Mouse (Mus musculus) ovary, postnatal 36 days (tissue): ENCODE measurements around the gene Nfkb2.

Source experiments
- DNase-seq: peaks from one replicate; pipeline ENCODE4 v3.0.0; 2022; ENCODE audit warnings: low spot score, mixed read lengths

Nfkb2 gene

DNA sequence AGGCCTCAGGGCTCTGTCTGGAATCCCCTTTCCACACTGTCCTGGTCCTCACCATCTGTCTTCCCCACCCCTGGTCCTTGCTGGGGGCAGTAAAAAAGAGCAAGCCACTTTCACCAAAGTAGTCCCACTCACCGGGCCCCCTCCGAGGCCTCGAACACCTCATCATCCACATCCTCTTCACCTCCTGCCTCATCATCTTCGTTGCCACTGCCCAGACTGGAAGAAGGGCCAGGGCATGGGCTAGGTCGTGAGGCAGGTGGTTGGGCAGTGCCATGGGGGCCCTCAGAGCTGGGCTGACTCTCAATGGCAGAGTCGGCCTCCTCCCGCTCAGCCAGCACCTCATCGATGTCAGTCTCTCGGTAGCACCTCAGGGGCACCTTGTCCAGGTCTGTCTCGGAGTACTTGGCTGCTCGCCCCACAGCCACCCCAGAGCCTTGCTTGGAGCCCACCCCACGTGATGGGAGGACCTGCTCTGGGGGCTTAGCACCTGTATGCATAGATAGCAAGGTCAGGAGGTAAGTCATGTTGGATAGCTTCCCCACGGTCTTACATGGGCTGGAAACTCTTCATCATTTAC, 19.0 kb downstream of the Nfkb2 start:
- peak; percentile 6 for DNase-seq

DNA sequence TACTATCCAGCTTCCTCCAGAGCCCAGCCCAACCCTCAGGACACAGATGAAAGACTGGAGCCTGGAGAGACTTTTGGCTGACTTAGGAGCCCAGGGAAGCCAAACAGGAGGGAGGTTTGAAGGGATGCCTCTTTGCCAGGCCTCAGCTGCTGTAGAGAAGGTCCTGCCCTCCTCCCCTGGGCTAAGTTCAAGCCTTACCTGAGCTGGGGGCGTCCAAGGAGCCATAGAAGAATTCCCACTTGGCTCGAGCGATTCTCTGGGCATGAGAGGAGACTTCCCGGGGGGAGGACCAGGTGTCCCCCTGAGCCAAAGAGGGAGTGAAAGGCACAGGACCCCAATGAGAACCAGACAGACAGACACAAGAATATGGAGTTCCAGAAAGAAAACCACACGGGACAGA, 19.6 kb downstream of the Nfkb2 start:
- DNase-seq: no peak

DNA sequence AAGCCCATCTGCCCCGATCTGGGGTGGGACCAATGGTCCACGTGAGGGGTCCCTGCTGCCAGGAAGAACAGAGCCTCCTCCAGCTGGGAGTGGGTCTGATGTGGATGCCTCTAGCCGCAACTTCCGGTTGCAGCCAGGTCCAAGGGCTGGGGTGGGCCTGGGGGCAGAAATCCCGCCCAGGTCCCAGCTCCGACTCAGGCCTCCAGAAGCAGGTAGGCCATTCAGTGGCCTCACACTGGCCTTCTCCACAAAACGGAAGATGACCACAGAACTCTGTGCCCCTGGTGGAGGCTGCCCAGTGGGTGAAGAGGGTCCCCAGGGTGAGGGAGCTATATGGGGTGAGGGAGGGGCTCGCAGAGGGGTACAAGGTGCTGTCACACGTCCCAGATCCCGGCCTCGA, 20.2 kb downstream of the Nfkb2 start:
- no peak for DNase-seq

GRCm38 (mm10) chr19:46324918-46325317, 20.8 kb downstream of the Nfkb2 start:
- DNase-seq: no peak

GRCm38 (mm10) chr19:46326019-46326755, 22.1 kb downstream of the Nfkb2 start:
- peak; percentile 7 for DNase-seq

GRCm38 (mm10) chr19:46326756-46327305, 22.7 kb downstream of the Nfkb2 start, which contains the start of gene Psd:
Gene Psd (minus strand): TSS chr19:46327156.
- peak; percentile 61 for DNase-seq

- no peak for DNase-seq
Observed at GRCm38 (mm10) chr19:46327531-46328064, 23.5 kb downstream of the Nfkb2 start.

GRCm38 (mm10) chr19:46328081-46329030, 24.2 kb downstream of the Nfkb2 start, which contains the start of gene Fbxl15:
Gene Fbxl15 (plus strand): TSS chr19:46328184.
- DNase-seq: peak; percentile 93

- DNase-seq: peak; percentile 33
Observed at GRCm38 (mm10) chr19:46329031-46329641, 25.0 kb downstream of the Nfkb2 start.

DNA sequence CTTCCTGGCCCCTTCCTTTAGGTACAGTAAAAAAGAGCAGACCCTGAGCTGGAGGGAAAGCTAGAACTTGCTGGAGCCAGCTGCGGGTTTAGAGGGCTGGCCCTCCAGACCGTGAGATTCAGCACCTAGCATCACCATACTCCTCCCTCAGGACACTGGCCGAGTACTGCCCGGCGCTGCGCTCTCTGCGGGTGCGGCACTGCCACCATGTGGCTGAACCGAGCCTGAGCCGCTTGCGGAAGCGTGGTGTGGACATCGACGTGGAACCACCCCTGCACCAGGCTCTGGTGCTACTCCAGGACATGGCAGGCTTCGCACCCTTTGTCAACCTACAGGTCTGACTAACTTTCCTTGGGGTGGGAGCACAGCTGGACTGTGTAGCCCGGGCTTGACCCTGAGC, 25.8 kb downstream of the Nfkb2 start:
- DNase-seq: peak; percentile 88

- DNase-seq: peak; percentile 3
Observed at GRCm38 (mm10) chr19:46330696-46331095, 26.6 kb downstream of the Nfkb2 start.

DNA sequence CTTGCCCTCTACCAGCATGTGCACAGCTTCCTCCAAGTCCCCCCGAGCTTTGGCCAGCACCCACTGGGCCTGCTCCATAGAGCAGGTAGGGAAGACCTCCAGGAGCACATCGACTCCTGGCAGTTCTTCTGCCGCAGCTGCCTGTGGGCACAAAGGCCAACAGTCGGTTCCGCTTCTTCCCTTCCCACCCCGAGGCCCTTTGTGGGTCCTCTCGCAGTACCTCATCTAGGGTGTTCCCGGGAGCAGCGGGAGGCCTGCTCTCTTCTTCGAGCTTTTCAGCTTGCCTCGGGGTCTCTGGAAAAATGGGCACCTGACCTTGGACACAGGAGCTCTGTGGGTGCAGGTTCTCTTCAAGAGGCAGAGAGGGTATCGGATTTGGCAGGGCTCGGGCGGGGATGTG, 27.2 kb downstream of the Nfkb2 start:
- DNase-seq: peak; percentile 6

DNA sequence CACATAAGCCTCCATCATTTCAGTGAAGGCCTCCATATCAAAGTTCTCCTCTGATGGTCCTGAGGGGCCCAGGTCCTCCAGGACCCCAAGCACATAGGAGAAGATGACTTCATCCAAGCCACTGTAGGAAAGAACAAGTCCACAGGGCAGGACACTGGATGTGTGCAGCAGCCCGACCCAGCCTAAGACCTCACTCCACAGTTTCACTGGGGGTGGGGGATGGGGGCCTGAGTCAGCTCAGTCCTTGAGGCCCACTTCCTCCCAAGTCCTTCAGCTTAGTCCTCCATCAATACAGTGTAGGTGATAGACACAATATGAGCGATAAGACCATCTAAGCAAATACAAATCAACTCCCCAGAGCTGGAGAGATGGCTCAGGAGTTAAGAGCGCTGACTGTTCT, 27.8 kb downstream of the Nfkb2 start:
- DNase-seq: no peak

GRCm38 (mm10) chr19:46332721-46333339, 28.7 kb downstream of the Nfkb2 start:
- no peak for DNase-seq

- DNase-seq: no peak
Observed at GRCm38 (mm10) chr19:46333906-46334305, 29.8 kb downstream of the Nfkb2 start.

- DNase-seq: peak; percentile 5
Observed at GRCm38 (mm10) chr19:46337719-46338330, 33.7 kb downstream of the Nfkb2 start.

DNA sequence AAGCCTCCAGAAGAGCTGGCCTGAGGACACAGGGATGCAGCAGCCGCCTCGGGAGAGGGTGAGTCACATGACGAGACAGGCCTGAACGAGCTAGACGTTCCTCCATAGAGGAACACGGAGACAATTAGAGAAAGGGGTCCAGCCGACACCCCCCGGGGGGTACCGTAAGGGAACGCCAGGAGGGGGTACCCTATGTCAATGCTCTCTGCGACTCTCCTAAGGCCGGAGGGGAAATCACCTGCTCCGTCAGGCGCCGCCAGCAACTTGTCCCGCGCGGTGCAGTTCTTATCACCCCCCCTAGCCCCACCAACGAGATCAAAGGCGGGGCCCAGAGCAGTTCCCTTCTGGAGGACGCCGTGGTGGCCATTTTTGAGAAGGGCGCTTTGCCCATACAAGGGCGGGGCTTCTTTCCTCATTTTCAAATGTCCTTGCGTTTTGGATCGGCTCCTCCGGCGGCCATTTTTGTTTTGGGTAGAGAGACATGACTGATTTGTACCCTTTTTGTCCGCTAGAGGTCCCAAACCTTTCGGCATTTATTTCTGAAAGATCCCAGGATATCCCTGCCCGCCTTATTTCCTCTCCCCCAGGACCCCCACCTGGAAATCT, 34.3 kb downstream of the Nfkb2 start, which contains the start of gene Cuedc2:
TSS of gene Cuedc2 (minus strand) at position 372 of the 606 bp plus-strand sequence.
- peak; percentile 95 for DNase-seq

- no peak for DNase-seq
Observed at GRCm38 (mm10) chr19:46338942-46339286, 34.8 kb downstream of the Nfkb2 start.

DNA sequence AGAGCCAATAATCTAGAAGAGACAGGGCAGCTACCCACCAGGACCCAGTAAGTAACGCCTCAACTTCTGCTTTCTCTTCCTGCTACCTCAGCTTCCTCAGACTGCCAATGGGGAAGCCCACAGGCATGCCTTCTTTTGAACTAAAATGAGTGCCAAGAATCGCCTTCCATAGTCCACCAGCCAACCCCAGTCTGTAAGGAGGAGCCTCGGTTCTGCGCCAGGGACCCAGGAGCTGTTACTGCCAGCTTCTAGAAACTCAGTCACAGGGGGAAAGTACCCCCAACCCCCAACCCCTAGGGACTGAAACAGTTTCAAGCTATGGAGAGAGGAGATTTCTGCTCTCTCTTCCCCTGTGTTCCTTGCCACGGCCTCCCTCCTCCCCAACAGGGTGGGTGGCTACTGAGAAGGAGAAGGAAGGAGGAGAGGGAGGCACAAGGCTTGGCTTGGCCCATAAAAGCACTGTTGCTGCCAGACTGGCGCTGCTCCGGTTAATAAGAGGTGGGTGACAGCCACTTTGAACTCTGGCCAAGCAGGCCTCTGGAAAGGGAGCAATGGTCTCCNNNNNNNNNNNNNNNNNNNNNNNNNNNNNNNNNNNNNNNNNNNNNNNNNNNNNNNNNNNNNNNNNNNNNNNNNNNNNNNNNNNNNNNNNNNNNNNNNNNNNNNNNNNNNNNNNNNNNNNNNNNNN, 35.3 kb downstream of the Nfkb2 start:
- peak; percentile 55 for DNase-seq
